Mouse (Mus musculus): Measurements from ENCODE around the gene Pbx3. TPM values are rescaled to one million over a fixed set of nuclear protein-coding genes. Genes with fewer than 3 reads are reported as not detected.

Gene Pbx3
- polyA plus RNA-seq, 1 experiment from 2014 or later: 53.2 TPM

DNA sequence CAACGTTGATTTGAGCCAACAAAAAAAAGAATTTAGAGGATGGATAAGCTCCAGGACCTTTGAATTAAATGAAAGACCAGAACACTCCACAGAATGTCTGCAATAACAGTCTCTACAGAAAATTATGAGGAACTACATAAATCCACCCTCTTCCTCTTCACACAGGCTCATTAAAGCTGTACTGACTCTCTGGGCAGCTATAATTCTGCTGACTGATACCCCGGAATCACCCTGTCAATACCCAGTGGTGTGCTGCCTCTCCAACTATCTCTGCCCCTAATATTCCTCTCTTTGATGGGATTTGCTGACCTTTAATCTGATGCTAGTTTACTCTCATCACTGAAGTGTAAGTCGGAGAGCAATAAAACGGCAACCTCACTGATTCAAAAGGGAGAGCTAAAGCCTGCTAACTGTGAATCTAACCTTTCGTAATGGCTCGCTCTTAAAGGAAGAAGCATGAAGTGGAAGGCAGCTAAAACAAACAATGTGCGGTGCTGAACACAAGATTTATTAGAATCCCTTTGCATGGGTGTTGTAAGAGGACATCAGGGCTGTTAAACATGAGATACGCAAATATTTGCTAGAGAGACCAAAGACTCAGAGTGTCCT lies 137.4 kb downstream of the Pbx3 start:
- Histone ChIP-seq H3K27ac (replicated peaks; ENCODE audit: low read depth, low read length) (no peak overlapping the region), H3K4me2 (ENCODE audit: low read depth, low read length) (no peak overlapping the region), H3K27me3 (ENCODE audit: control insufficient read depth, insufficient read depth, low read length) (no peaks in the 10 kb centered on the region), H3K9ac (replicated peaks; ENCODE audit: low read length) (no peak overlapping the region), H3K4me3 (ENCODE audit: low read depth, low read length) (no peak overlapping the region), H3K9me3 (replicated peaks; ENCODE audit: control insufficient read depth, low read length) (no peaks in the 10 kb centered on the region), H3K36me3 (replicated peaks; ENCODE audit: control insufficient read depth, insufficient read depth, low read depth, low read length) (no peaks in the 10 kb centered on the region), H3K4me1 (ENCODE audit: control insufficient read depth, insufficient read depth, low read length) (no peaks in the 10 kb centered on the region)
- 61% methylated on average over 8 of the region's 8 CpGs for WGBS
- DNase-seq (ENCODE audit: low spot score) (no peak), ATAC-seq (replicated peaks; ENCODE audit: insufficient number of reproducible peaks, low FRiP score, low TSS enrichment, low read depth) (no peak)

DNA sequence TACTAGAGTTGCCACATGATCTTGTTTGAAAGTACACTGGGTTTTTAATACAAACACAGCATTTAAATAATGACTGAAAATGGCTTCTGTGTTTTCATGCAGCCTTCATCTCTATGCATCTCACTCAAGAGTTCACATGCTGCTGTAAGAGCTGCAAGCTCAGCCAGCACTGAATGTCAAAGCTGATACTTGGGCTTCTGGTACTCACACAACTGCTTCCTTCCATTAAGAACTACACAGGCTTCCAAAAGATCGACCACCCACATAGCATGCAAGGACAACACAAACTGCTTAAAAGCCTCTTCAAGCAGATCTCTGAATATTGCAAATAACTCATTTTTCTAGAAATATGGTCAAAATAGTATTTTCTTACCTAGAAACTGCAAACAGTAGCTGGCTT lies 138.7 kb downstream of the Pbx3 start:
- no peak overlapping the region for H3K9ac ChIP-seq (replicated peaks; ENCODE audit: low read length)
- H3K4me2 ChIP-seq (ENCODE audit: low read depth, low read length): no peak overlapping the region
- no peaks in the 10 kb centered on the region for H3K4me1 ChIP-seq (ENCODE audit: control insufficient read depth, insufficient read depth, low read length)
- no peak overlapping the region for H3K27ac ChIP-seq (replicated peaks; ENCODE audit: low read depth, low read length)
- ATAC-seq (replicated peaks; ENCODE audit: insufficient number of reproducible peaks, low FRiP score, low TSS enrichment, low read depth) (no peak), DNase-seq (ENCODE audit: low spot score) (peak; percentile 37)
- no peaks in the 10 kb centered on the region for H3K27me3 ChIP-seq (ENCODE audit: control insufficient read depth, insufficient read depth, low read length)
- H3K9me3 ChIP-seq (replicated peaks; ENCODE audit: control insufficient read depth, low read length): no peaks in the 10 kb centered on the region
- WGBS: 52% methylated on average over 1 of the region's 1 CpGs
- H3K36me3 ChIP-seq (replicated peaks; ENCODE audit: control insufficient read depth, insufficient read depth, low read depth, low read length): no peaks in the 10 kb centered on the region
- H3K4me3 ChIP-seq (ENCODE audit: low read depth, low read length): no peak overlapping the region

DNA sequence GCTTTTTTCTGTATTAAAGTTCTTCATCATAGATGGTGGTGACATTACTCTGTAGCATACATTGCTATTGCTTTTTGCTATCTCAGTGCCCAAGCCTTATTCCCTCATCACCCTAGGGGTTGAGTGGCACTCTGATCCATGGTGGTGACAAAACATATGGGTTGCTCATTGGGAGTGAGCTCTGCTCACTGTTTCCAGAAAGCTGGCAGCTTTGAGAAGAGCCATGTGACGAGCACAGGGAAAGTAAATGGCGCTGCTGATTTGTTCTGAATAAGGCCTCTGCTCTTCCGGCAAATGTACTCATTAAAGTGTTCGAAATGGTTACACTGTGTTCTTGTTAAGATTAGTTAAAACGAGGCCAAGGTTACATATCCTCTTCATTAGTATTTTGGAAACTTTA lies 139.7 kb downstream of the Pbx3 start:
- no peak for ATAC-seq (replicated peaks; ENCODE audit: insufficient number of reproducible peaks, low FRiP score, low TSS enrichment, low read depth)
- no peaks in the 10 kb centered on the region for H3K27me3 ChIP-seq (ENCODE audit: control insufficient read depth, insufficient read depth, low read length)
- H3K4me2 ChIP-seq (ENCODE audit: low read depth, low read length): no peak overlapping the region
- 79% methylated on average over 5 of the region's 5 CpGs for WGBS
- H3K9me3 ChIP-seq (replicated peaks; ENCODE audit: control insufficient read depth, low read length): no peaks in the 10 kb centered on the region
- H3K27ac ChIP-seq (replicated peaks; ENCODE audit: low read depth, low read length): no peak overlapping the region
- H3K36me3 ChIP-seq (replicated peaks; ENCODE audit: control insufficient read depth, insufficient read depth, low read depth, low read length): no peaks in the 10 kb centered on the region
- H3K4me1 ChIP-seq (ENCODE audit: control insufficient read depth, insufficient read depth, low read length): no peaks in the 10 kb centered on the region
- no peak overlapping the region for H3K4me3 ChIP-seq (ENCODE audit: low read depth, low read length)
- H3K9ac ChIP-seq (replicated peaks; ENCODE audit: low read length): no peak overlapping the region
- no peak for DNase-seq (ENCODE audit: low spot score)

DNA sequence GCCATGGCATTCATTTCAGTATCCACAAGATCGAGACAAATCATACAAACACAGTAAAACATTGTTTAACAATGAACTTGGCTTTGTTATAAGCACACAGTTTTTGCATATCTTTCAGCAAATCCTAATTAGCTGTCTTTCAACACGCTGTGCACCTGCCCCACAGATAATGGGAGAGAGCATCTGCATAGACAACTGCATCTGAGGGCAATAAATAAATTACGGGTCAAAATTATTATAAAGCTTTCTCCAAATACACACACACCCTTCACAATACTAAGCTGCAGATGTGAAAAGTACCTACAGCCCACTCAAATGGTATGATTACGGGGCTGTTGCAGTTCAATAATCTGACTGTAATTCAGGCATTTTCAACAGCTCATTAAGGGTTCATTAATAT lies 145.3 kb downstream of the Pbx3 start:
- no peak overlapping the region for H3K27ac ChIP-seq (replicated peaks; ENCODE audit: low read depth, low read length)
- no peaks in the 10 kb centered on the region for H3K4me1 ChIP-seq (ENCODE audit: control insufficient read depth, insufficient read depth, low read length)
- ATAC-seq (replicated peaks; ENCODE audit: insufficient number of reproducible peaks, low FRiP score, low TSS enrichment, low read depth): no peak
- no peak overlapping the region for H3K4me3 ChIP-seq (ENCODE audit: low read depth, low read length)
- H3K36me3 ChIP-seq (replicated peaks; ENCODE audit: control insufficient read depth, insufficient read depth, low read depth, low read length): no peaks in the 10 kb centered on the region
- no peak overlapping the region for H3K4me2 ChIP-seq (ENCODE audit: low read depth, low read length)
- H3K9ac ChIP-seq (replicated peaks; ENCODE audit: low read length): no peak overlapping the region
- DNase-seq (ENCODE audit: low spot score): no peak
- H3K27me3 ChIP-seq (ENCODE audit: control insufficient read depth, insufficient read depth, low read length): no peaks in the 10 kb centered on the region
- H3K9me3 ChIP-seq (replicated peaks; ENCODE audit: control insufficient read depth, low read length): no peaks in the 10 kb centered on the region
- WGBS: 84% methylated on average over 4 of the region's 4 CpGs

DNA sequence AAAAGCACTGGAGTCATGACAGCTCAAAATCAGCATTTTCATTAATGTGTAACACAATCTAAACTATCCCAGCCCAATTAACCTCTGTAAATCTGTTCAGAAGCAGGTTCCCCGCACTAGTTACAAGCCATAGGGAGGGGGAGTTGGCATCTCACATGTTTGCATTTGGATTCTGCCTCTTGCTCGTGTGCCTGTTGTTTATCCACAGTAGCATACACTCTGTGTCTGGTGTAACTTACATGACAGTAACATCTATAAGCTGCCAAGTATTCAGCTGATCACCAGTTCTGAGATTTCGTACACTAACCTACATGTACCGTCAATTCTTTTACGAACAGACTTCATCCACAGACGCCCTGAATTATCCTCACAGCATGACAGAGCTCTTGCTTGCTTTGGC lies 147.5 kb downstream of the Pbx3 start:
- Histone ChIP-seq H3K9me3 (replicated peaks; ENCODE audit: control insufficient read depth, low read length) (no peaks in the 10 kb centered on the region), H3K27me3 (ENCODE audit: control insufficient read depth, insufficient read depth, low read length) (no peaks in the 10 kb centered on the region), H3K9ac (replicated peaks; ENCODE audit: low read length) (no peak overlapping the region), H3K36me3 (replicated peaks; ENCODE audit: control insufficient read depth, insufficient read depth, low read depth, low read length) (no peaks in the 10 kb centered on the region), H3K4me3 (ENCODE audit: low read depth, low read length) (no peak overlapping the region), H3K4me1 (ENCODE audit: control insufficient read depth, insufficient read depth, low read length) (no peaks in the 10 kb centered on the region), H3K27ac (replicated peaks; ENCODE audit: low read depth, low read length) (no peak overlapping the region), H3K4me2 (ENCODE audit: low read depth, low read length) (no peak overlapping the region)
- 67% methylated on average over 6 of the region's 6 CpGs for WGBS
- DNase-seq (ENCODE audit: low spot score): no peak
- no peak for ATAC-seq (replicated peaks; ENCODE audit: insufficient number of reproducible peaks, low FRiP score, low TSS enrichment, low read depth)

DNA sequence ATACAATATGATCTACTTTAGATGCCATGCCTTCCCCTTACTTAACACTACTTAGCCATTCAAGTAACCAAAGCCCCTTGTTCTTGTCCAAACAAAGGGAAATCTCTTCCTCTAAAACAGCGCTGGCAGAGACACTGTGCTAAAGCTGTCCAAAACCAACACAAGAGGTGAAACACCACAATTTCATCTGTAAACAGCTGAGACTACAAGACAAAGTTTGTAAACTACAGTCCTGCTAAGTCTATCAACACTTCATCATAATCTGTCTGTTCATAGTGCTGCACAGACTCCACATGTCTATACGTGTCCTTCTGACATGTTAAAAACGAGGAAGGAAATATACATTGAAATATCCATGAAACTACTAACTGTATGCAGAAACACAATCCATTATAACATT lies 151.5 kb downstream of the Pbx3 start:
- WGBS: 84% methylated on average over 3 of the region's 3 CpGs
- no peak for DNase-seq (ENCODE audit: low spot score)
- no peak overlapping the region for H3K4me2 ChIP-seq (ENCODE audit: low read depth, low read length)
- H3K9me3 ChIP-seq (replicated peaks; ENCODE audit: control insufficient read depth, low read length): no peaks in the 10 kb centered on the region
- no peak for ATAC-seq (replicated peaks; ENCODE audit: insufficient number of reproducible peaks, low FRiP score, low TSS enrichment, low read depth)
- H3K9ac ChIP-seq (replicated peaks; ENCODE audit: low read length): no peak overlapping the region
- H3K4me1 ChIP-seq (ENCODE audit: control insufficient read depth, insufficient read depth, low read length): no peaks in the 10 kb centered on the region
- H3K27me3 ChIP-seq (ENCODE audit: control insufficient read depth, insufficient read depth, low read length): no peaks in the 10 kb centered on the region
- no peak overlapping the region for H3K4me3 ChIP-seq (ENCODE audit: low read depth, low read length)
- no peaks in the 10 kb centered on the region for H3K36me3 ChIP-seq (replicated peaks; ENCODE audit: control insufficient read depth, insufficient read depth, low read depth, low read length)
- H3K27ac ChIP-seq (replicated peaks; ENCODE audit: low read depth, low read length): no peak overlapping the region

DNA sequence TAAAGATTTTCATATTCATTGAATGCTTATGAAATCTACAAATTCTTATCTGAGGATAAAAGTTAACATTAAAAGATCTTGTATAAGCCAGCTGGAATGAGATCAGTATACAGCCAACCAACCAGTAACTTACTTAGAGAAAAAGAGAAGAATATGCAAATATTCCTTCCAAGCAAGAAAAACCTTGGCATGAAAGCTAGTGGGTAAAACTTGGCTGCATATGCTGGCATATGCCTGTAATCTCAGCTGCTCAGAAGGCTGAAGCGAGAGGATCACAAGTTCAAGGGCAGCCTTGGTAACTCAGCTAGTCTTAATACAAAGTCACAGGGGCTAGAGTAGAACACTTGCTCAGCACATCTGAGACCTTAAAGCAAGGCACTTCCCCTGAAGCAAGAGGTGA lies 153.8 kb downstream of the Pbx3 start:
- ATAC-seq (replicated peaks; ENCODE audit: insufficient number of reproducible peaks, low FRiP score, low TSS enrichment, low read depth): no peak
- 92% methylated on average over 1 of the region's 1 CpGs for WGBS

DNA sequence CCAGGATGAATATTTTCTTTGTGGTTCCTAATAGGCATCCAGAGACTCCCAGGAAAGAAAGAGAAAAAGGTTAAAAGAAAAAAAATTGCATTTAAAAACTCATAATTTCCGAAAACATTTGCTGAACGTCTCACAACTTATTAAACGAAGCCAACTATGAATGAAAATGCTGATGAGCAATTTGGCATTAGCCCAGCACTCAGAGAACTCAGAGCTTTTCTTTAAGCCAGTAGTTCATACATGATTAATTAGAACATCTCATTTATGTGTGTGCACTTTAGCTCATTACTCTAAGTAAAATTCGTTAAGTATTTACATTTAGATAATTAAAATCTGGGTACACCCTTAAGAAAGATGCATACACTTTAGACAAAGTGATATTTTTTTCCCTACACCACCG lies 155.3 kb downstream of the Pbx3 start:
- H3K36me3 ChIP-seq (replicated peaks; ENCODE audit: control insufficient read depth, insufficient read depth, low read depth, low read length): no peaks in the 10 kb centered on the region
- H3K9me3 ChIP-seq (replicated peaks; ENCODE audit: control insufficient read depth, low read length): no peaks in the 10 kb centered on the region
- WGBS: 78% methylated on average over 5 of the region's 5 CpGs
- H3K9ac ChIP-seq (replicated peaks; ENCODE audit: low read length): no peak overlapping the region
- no peak overlapping the region for H3K4me3 ChIP-seq (ENCODE audit: low read depth, low read length)
- no peaks in the 10 kb centered on the region for H3K4me1 ChIP-seq (ENCODE audit: control insufficient read depth, insufficient read depth, low read length)
- no peak for DNase-seq (ENCODE audit: low spot score)
- no peak for ATAC-seq (replicated peaks; ENCODE audit: insufficient number of reproducible peaks, low FRiP score, low TSS enrichment, low read depth)
- no peaks in the 10 kb centered on the region for H3K27me3 ChIP-seq (ENCODE audit: control insufficient read depth, insufficient read depth, low read length)
- no peak overlapping the region for H3K4me2 ChIP-seq (ENCODE audit: low read depth, low read length)
- no peak overlapping the region for H3K27ac ChIP-seq (replicated peaks; ENCODE audit: low read depth, low read length)

More for the DNA sequence above, 153.8 kb downstream of the Pbx3 start:
- Histone ChIP-seq H3K27ac (replicated peaks; ENCODE audit: low read depth, low read length) (no peak overlapping the region), H3K4me3 (ENCODE audit: low read depth, low read length) (no peak overlapping the region), H3K36me3 (replicated peaks; ENCODE audit: control insufficient read depth, insufficient read depth, low read depth, low read length) (no peaks in the 10 kb centered on the region), H3K9me3 (replicated peaks; ENCODE audit: control insufficient read depth, low read length) (no peaks in the 10 kb centered on the region), H3K4me2 (ENCODE audit: low read depth, low read length) (no peak overlapping the region), H3K4me1 (ENCODE audit: control insufficient read depth, insufficient read depth, low read length) (no peaks in the 10 kb centered on the region), H3K9ac (replicated peaks; ENCODE audit: low read length) (no peak overlapping the region), H3K27me3 (ENCODE audit: control insufficient read depth, insufficient read depth, low read length) (no peaks in the 10 kb centered on the region)
- no peak for DNase-seq (ENCODE audit: low spot score)
